Mouse (Mus musculus): ENCODE measurements around the gene Ctsz.

DNA sequence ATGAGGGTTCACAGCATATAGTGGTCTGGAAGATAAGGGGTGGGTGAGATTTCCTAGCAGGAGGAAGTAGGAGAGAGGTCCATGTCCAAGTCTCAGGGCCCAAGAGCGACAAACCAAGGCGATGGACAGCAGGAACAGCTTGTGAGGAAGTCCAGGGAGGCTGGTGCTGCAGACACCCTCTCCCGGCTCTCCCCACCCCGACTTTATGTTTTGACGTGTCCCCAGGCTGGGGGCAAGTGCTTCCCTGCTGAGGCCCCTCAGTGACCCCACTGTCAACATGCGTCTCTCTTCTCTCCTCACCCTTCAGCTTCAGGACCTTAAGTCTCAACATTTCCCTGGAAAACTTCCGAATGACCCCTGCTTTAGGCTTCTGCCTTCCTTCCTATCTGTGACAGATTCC, 25.7 kb downstream of the Ctsz start:
- TF ChIP-seq CTCF (IDR thresholded peaks at IDR 0.05; ENCODE audit: borderline replicate concordance, insufficient read depth, low read depth, low read length): no peak
- no peak for TF ChIP-seq POLR2A (IDR thresholded peaks at IDR 0.05; ENCODE audit: borderline replicate concordance, insufficient read depth, low read length)

Data from cerebellum, adult 2 months (tissue).